Mouse (Mus musculus): ENCODE measurements around the gene Nkx2-5. TPM values are rescaled to one million over a fixed set of nuclear protein-coding genes. Genes with fewer than 3 reads are reported as not detected.

Nkx2-5 gene
- total RNA-seq, 1 experiment from 2014 or later = not detected

DNA sequence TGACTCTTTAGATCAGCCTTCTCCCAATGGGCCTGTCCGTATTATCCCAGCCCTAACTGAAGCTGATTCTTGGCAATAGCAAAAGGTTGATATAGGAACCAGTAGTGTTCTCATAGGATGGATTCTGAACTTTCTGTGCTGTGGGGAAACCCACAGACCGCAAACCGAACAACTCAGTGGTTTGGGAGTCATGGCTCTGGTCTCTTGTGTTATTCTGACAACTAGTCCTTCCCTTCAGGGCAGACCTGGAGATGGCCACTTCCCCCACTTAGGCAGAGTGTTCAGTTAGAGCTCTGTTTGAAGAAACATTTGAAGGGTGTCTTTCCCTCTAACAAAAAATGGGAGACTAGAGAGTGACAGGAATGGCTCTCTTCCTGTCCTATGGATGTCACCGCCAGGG is 7.5 kb upstream of the Nkx2-5 start:
- no peak for ATAC-seq (replicated peaks; ENCODE audit: insufficient number of reproducible peaks, low FRiP score, low TSS enrichment, poor library complexity, severe bottlenecking)

DNA sequence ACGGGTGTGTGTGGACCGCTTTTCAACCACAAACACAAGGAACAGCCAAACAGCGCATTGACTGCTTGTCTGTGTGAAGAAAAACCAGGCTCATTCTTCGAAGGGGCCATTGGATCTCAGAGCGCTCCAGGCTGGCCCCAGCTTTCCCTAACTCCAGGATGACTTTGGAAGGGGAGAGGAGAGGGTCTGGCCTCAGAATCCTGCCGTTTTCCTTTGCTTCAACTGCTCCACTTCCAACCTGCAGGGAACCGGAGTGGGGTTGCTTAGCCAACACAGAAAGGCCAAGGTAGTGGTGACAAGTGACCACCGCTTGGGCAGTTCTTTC is 6.3 kb upstream of the Nkx2-5 start:
- ATAC-seq (replicated peaks; ENCODE audit: insufficient number of reproducible peaks, low FRiP score, low TSS enrichment, poor library complexity, severe bottlenecking) = no peak

DNA sequence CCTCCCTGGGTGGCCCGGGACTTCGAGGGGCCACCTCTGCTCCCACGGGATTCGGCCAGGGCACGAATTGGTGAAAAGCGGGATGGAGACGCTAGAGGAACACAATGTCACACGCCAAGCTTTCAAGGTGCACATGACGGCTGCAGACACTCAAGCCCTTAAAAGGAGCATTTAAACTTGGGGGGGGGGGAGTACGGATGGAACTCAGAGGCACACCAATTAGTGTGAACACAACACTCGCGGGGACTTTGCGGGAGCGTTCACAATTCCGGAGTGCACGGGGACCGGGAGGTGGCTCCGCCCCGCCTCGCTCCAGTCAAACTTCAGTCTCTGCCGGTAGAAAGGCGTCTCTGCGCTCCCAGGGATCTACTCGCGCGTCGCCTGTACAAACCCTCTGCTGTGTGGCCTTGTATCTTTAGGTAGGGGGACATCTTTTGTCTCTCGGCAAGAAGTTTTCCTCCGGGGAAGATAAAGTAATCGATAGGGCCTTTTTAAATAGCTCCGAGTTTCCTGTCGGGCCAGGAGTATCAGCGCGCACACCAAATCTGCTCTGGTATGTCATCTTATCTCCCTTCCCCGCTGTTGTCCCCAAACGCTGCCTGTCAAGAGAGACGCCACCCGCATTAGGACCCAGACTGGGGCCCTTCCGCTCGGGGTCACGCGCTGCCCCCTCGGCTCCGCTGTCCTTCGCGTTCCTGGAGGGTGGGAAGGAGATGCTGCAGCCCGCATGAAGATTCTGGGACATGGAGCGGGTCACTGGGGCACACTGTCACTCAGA is 5.7 kb upstream of the Nkx2-5 start:
- no peak for ATAC-seq (replicated peaks; ENCODE audit: insufficient number of reproducible peaks, low FRiP score, low TSS enrichment, poor library complexity, severe bottlenecking)

DNA sequence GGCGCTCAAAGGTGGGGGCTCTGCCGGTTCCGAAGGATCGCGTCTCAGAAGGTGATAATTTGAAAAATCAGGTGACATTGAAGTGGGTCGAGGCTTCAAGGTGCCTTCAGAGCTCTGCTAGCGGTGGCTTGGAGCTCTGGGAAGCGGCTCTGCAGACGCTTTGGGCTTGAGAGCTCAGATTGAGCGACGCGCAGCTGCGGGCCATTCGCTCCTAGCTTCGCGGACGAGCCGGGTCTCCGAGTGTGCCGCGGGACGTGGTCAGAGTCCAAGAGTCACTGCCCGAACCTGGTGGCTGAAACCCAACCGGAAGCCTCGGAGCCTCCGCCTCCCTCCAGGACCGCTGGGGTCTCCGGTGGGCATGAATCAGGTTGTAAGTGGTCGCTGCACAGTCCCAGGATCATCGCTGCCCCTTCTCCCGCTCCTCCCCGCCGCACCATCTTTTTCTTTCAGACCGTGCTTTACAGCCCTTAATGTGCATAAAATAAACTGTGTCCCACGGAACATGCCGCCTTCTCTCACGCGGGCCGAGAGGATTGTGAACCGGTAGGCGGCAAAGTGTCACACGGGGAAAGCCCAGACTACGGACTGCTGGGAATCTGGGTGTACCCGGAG is 5.0 kb upstream of the Nkx2-5 start:
- ATAC-seq (replicated peaks; ENCODE audit: insufficient number of reproducible peaks, low FRiP score, low TSS enrichment, poor library complexity, severe bottlenecking) = no peak

DNA sequence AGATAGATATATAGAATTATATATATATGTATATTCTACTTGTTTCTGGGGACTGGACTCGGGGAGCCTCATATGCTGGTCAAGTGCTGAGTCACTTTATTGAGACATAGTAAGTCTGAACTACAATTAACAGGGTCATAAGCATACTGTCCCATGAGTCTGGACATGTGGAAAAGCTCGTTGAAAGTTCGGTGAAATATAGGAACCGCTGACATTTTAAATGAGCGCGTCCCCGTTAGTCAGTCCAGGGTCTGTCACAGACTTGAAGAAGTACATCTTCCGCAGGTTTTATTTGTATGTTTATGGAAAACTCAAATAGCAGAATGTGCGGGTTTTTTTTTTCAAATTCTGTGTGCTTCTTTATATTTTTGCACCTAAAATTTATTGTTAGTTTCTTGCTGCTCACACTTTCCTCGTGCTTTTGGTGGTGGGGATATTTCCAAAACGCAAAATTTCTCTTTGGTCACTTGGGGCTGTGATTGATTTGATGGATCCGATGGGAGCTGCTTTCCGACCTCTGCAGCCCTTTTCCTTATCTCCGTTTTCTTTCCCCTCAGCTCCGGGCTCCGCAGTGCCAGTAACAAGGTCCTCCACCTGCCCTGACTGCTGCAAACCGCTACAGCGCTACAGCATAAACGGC is 4.4 kb upstream of the Nkx2-5 start:
- ATAC-seq (replicated peaks; ENCODE audit: insufficient number of reproducible peaks, low FRiP score, low TSS enrichment, poor library complexity, severe bottlenecking) = no peak

DNA sequence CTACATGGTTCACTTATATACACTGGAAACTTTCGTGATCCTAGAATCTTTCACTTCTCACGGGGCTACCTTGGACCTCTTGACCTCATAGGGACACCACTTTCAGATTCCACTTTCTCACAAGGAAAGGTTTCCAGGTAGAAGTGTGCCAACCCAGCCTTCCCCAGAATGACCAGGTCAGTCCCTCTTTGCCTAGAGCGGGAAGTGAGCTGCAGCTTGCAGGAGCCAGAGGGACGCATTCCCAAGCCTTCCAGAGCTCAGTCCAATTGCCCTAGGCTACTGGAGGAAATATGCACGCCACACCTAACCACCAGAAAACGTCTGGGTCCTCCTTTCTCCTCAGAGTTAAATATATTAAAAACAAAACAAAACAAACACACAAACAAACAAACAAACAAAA is 3.4 kb upstream of the Nkx2-5 start:
- ATAC-seq (replicated peaks; ENCODE audit: insufficient number of reproducible peaks, low FRiP score, low TSS enrichment, poor library complexity, severe bottlenecking) = no peak

DNA sequence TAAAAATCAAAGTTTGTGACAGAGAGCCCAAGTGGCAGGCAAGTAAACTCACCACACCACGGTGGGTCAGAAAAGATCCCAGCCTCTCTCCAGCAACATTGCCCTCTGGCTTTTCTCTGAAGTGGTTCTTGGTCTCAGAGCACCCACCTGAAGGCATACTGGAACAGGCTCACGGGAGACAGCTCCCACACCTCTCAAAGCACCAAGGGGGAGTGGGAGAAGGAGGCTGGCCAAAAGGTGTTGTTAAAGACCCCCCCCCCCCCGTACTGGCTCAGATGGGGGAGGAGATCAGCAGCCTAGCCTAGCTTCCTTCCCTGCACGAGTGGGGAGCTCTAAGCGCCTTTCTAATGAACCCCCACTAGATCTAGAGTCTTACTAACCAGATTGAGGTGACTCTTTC is 3.0 kb upstream of the Nkx2-5 start:
- no peak for ATAC-seq (replicated peaks; ENCODE audit: insufficient number of reproducible peaks, low FRiP score, low TSS enrichment, poor library complexity, severe bottlenecking)

DNA sequence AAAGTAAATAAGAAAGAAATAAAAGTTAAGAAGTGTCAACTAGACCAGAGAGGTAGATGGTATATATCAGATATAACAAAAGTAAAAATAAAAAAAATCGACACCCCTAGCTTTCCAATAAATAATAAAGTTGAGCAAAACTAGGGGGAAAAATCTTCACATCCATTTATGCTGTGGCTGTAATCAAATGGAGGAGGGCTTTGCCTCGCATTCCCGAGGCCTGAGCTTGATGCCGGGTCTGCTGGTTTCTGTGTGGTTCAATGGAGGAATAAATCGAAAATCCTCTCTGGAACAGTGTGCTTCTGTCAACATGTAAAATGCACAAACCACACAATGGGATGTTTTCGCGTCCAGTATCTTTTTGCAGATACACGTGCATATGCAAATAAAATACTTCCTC is 1.6 kb upstream of the Nkx2-5 start:
- no peak for ATAC-seq (replicated peaks; ENCODE audit: insufficient number of reproducible peaks, low FRiP score, low TSS enrichment, poor library complexity, severe bottlenecking)

DNA sequence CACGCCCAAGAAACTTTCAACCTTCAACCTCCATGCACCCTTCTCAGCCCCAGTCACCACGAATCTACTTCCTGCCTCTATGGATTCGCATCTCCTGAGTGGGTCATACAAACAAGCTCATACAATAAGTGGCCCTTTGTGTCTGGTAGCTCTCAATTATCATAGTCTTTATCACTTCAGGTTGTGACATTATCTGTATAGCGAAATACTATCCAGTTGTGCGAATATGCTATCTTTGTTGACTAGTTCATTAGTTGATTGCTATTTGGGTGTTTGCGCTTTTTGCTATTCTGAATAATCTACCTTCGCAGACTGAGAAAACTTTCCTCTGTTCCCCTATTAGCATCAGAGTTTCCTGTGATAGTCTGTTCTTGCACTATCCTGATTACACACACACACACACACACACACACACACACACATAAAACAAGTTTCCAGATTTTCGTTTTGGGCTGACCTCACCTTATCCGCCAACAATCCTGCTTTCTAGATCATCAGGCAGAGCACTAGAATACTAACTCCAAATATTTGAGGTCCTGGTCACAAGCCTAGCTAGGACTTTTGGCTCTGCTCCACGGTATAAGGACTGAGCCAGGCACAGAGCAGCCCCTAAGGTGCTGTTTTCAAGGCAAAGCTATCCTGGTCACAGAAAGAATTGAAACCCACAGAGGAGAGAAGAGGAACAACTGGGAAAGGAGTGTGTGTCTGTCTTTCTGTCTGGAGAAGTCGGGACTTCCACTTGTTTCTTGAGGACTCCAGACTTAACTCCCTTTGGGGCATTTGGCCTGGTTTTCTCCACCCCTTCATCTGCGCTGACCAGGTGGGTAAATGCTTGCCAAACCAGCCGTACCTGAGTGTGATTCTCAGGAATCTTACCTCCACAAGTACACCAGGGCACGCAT is 591 bp upstream of the Nkx2-5 start:
- no peak for ATAC-seq (replicated peaks; ENCODE audit: insufficient number of reproducible peaks, low FRiP score, low TSS enrichment, poor library complexity, severe bottlenecking)

DNA sequence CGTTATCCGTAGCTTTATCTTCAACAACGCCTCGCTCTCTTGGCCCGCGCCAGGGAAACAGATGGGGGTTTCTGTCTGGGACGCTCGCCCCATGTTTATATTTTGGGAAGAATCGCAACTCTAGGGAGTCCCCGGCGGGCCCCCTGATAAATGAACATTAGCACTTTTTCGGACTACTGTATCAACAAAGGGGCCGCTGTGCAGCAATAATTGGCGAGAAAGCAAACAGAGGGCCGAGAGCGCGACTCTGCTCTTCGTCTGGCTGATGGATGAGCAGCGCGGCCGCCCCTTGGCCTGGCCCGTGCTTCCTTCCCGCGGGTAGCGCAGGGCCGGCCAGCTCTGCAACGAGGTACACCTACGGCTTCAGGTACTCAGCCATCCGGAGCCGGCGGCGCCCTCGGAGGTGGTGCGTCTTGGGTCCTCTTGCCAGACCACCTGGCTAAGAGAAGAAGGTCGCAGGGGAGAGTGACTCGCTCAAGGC is 398 bp downstream of the Nkx2-5 start:
- no peak for ATAC-seq (replicated peaks; ENCODE audit: insufficient number of reproducible peaks, low FRiP score, low TSS enrichment, poor library complexity, severe bottlenecking)

DNA sequence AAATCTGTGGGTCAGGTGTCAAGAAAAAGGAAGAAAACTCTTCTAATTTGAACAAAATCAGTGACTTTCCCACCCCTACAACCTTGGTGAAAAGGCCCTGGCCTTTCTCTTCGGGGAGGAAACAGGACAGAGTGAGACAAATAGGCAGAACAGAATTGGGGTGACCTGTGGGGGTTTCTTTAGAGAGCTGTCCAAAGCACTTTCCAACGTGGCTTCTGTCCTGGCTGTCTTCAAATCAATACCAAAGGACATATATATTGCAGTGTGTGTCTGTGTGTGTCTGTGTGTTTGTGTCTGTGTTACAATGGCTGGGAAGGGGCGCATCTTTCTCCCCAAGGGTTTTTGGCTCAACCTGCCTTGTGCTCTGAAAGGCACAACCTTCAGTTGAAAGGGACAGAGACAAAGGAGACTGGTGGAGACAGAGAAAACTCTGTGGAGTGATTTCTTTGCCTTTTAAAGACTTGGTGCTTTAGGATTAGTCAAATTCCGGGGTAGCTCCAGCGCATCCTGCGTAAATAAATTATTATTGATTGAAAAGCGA is 1.0 kb downstream of the Nkx2-5 start:
- no peak for ATAC-seq (replicated peaks; ENCODE audit: insufficient number of reproducible peaks, low FRiP score, low TSS enrichment, poor library complexity, severe bottlenecking)

DNA sequence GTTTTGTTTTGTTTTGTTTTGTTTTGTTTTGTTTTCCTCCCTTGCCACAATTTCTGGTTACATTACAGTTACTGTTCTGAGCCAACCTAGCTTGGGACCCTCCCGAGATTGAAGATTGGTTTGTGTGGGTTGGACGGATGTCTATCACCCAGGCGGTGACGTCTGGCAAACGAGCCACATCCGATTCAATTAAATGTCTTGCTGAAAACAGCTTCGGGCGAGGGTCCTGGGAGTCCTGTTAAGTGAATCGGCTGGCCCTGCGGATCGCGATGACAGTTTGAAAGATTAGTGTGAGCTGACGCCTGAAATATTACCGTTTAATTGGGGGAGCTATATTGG is 1.6 kb downstream of the Nkx2-5 start:
- no peak for ATAC-seq (replicated peaks; ENCODE audit: insufficient number of reproducible peaks, low FRiP score, low TSS enrichment, poor library complexity, severe bottlenecking)

DNA sequence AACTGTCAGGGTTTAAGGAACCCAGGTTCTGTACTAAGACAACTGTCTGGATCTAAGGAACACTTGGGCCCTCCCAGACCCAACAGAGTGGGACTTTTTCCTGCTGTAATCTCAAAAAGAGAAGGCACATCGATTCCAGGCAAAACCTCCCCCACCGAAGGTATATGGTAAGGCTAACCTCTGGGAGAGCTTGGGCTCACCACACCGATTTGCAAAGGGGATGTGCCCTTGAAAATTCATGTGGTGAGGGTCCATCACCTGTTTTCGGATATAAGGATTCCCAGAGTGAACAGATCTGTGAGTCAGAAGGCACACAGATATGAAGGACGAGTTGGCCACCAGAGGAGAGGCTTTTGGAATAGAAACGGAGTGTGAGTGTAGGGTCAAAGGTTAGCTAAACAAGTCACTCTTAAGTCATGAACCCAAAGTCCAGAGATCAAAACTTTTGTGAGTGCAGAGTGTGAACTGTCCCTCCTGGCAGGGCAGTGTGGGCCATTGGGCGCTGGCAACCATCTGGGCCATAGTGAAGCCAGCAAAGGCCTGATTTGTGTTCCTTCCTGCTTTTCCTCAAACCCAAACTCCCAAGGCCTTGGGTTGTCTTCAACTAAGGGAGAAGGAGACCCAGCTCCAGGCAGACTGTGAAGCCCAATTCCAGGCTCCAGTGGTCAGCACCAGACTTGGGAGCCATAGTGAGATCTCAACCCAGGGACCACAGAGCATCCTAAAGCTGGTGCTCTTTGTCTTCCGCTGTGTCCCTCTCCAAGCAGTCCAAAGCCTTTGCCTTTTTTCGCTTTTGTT is 2.2 kb downstream of the Nkx2-5 start:
- no peak for ATAC-seq (replicated peaks; ENCODE audit: insufficient number of reproducible peaks, low FRiP score, low TSS enrichment, poor library complexity, severe bottlenecking)

DNA sequence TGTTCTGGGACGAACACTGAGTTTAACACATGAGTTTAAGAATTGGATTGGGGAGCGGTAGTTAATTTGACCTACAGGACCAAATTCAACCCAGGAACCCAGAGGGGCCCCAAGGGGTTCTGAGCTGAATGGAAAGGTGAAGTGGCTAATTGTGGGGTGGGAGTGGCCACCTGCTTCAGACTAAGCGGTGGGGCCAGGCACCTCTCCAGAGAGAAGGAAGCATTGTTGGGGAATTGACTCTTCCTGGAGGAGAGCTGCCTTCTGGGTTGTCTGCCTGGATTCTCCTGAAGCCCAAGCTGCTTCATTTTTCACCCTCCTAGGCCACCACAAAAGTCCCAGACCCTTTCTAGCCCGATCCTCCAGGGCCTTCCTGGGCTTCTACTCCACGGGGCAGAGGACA is 2.8 kb downstream of the Nkx2-5 start:
- ATAC-seq (replicated peaks; ENCODE audit: insufficient number of reproducible peaks, low FRiP score, low TSS enrichment, poor library complexity, severe bottlenecking) = no peak

DNA sequence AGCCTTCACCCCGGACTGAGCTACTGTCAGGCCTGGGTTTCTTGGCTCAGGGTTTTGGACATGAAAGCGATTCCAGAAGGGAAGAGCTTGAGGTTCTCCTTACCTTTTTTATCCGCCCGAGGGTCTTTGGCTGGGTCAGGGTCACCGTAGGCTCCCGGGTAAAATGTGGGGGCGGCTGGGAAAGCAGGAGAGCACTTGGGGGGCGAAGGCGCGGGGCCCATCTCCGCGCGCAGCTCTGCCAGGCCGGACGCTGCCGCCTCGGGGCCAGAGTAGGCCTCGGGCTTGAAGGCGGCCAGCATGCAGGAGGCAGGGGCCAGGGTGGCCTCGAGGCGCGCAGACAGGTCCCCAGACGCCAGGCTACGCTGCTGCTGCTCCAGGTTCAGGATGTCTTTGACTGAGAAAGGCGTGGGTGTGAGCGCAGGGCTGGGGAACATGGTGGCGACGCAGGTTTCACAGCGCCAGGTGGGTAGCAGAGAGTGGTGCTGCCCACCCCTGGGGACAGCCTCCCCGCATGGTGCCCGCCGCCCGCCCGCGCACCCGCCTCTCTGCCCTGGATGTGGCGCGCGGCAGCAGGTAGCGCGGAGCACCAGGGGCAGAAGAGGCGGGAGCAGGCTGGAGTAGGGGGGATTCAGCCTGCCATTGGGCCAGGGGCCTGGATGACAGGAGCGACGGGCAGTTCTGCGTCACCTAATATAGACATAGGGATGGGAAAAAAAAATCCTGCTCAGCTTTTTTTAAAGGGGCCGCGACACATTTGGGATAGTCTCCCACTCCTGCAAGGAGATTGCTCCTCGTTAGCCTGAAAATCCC is 3.7 kb downstream of the Nkx2-5 start:
- no peak for ATAC-seq (replicated peaks; ENCODE audit: insufficient number of reproducible peaks, low FRiP score, low TSS enrichment, poor library complexity, severe bottlenecking)

DNA sequence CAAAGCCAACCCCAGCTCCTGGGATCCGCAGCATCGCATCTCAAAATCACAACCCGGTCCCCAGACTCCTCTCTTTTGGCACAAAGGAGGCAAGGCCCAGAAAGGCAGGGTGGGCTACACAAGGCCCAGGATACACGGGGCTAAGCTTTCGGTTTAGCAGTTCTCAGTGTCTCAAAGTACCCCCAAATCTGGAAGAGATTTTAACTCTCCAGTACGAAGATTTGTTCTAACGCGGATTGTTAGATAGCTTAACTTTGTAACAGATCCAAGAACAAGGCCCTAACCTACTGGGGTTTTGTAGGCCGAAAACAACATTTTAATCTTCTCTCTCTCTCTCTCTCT is 4.4 kb downstream of the Nkx2-5 start:
- no peak for ATAC-seq (replicated peaks; ENCODE audit: insufficient number of reproducible peaks, low FRiP score, low TSS enrichment, poor library complexity, severe bottlenecking)

DNA sequence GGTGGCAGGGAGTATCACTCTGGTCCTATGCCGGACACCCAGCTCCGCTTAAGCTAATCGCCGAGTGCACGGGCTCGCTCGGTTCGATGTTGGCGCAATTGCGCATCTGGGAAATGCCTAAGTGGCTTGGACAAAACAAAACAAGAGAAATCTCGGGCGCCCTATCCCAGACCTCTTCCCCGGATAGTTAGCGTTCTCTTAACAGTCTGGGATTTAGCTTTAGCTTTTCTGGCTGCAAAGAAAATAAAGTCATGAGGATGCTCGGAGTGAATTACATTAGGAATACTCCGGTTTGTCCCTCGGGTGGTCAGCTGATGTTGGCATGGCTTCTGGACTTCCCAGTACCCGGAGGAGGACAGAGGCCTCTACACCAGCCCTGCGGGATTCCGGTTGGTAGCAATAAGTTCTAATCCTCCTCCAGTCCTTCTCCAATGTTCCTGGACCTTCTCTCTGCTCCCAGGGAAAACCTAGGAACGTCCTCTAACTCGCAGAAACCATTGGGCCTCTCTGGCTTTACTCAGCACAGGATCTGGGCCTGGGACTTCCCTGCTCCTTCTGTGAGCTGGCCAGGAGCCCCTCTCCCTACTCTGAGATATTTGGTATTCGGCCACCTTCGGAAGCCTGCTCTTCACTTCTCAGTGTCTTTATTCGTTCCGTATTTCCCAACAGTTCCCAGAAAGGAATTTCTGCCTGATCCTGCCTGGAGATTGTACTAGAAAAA is 4.9 kb downstream of the Nkx2-5 start:
- no peak for ATAC-seq (replicated peaks; ENCODE audit: insufficient number of reproducible peaks, low FRiP score, low TSS enrichment, poor library complexity, severe bottlenecking)
